Mouse (Mus musculus): Measurements from ENCODE around the gene Padi3. TPM values are rescaled to one million over a fixed set of nuclear protein-coding genes. Genes with fewer than 3 reads are reported as not detected.

Padi3 gene
- polyA plus RNA-seq, 1 experiment from 2014 or later, result not detected

- Histone ChIP-seq H3K4me2 (replicated peaks; ENCODE audit: low read depth, low read length) (no peak overlapping the region), H3K27ac (ENCODE audit: low read length) (no peak overlapping the region), H3K9me3 (ENCODE audit: control insufficient read depth, low read depth, low read length) (no peaks in the 10 kb centered on the region), H3K36me3 (ENCODE audit: control insufficient read depth, insufficient read depth, low read length) (no peaks in the 10 kb centered on the region), H3K4me3 (ENCODE audit: low read depth, low read length) (no peak overlapping the region), H3K9ac (replicated peaks; ENCODE audit: low read depth, low read length) (no peak overlapping the region), H3K4me1 (ENCODE audit: control insufficient read depth, insufficient read depth, low read length) (no peaks in the 10 kb centered on the region), H3K27me3 (ENCODE audit: control insufficient read depth, insufficient read depth, low read length) (no peaks in the 10 kb centered on the region)
- ATAC-seq (ENCODE audit: insufficient number of reproducible peaks, insufficient read depth, low FRiP score, low read depth), result no peak
- WGBS, result 39% methylated on average over 8 of the region's 8 CpGs
Measured at GRCm38 (mm10) chr4:140832821-140833220, 22.4 kb upstream of the Padi3 start.

- no peaks in the 10 kb centered on the region for H3K9me3 ChIP-seq (ENCODE audit: control insufficient read depth, low read depth, low read length)
- H3K36me3 ChIP-seq (ENCODE audit: control insufficient read depth, insufficient read depth, low read length), result no peaks in the 10 kb centered on the region
- H3K4me2 ChIP-seq (replicated peaks; ENCODE audit: low read depth, low read length), result no peak overlapping the region
- no peaks in the 10 kb centered on the region for H3K27me3 ChIP-seq (ENCODE audit: control insufficient read depth, insufficient read depth, low read length)
- H3K4me3 ChIP-seq (ENCODE audit: low read depth, low read length), result no peak overlapping the region
- H3K4me1 ChIP-seq (ENCODE audit: control insufficient read depth, insufficient read depth, low read length), result no peaks in the 10 kb centered on the region
- WGBS, result 59% methylated on average over 4 of the region's 4 CpGs
- H3K27ac ChIP-seq (ENCODE audit: low read length), result no peak overlapping the region
- no peak for ATAC-seq (ENCODE audit: insufficient number of reproducible peaks, insufficient read depth, low FRiP score, low read depth)
- H3K9ac ChIP-seq (replicated peaks; ENCODE audit: low read depth, low read length), result no peak overlapping the region
Measured at GRCm38 (mm10) chr4:140831808-140832207, 21.4 kb upstream of the Padi3 start.

- 70% methylated on average over 3 of the region's 3 CpGs for WGBS
- H3K27ac ChIP-seq (ENCODE audit: low read length), result no peak overlapping the region
- ATAC-seq (ENCODE audit: insufficient number of reproducible peaks, insufficient read depth, low FRiP score, low read depth), result no peak
- no peak overlapping the region for H3K9ac ChIP-seq (replicated peaks; ENCODE audit: low read depth, low read length)
- no peak overlapping the region for H3K4me3 ChIP-seq (ENCODE audit: low read depth, low read length)
- H3K27me3 ChIP-seq (ENCODE audit: control insufficient read depth, insufficient read depth, low read length), result no peaks in the 10 kb centered on the region
- H3K9me3 ChIP-seq (ENCODE audit: control insufficient read depth, low read depth, low read length), result peaks cover 12% of the 10 kb centered on the region; the same call in 1 of the 2 replicates
- H3K4me1 ChIP-seq (ENCODE audit: control insufficient read depth, insufficient read depth, low read length), result no peaks in the 10 kb centered on the region
- no peak overlapping the region for H3K4me2 ChIP-seq (replicated peaks; ENCODE audit: low read depth, low read length)
- no peaks in the 10 kb centered on the region for H3K36me3 ChIP-seq (ENCODE audit: control insufficient read depth, insufficient read depth, low read length)
Measured at GRCm38 (mm10) chr4:140827237-140827636, 16.8 kb upstream of the Padi3 start.

GRCm38 (mm10) chr4:140825942-140826341 is 15.5 kb upstream of the Padi3 start:
- no peak overlapping the region for H3K4me3 ChIP-seq (ENCODE audit: low read depth, low read length)
- H3K27me3 ChIP-seq (ENCODE audit: control insufficient read depth, insufficient read depth, low read length), result no peaks in the 10 kb centered on the region
- no peak overlapping the region for H3K27ac ChIP-seq (ENCODE audit: low read length)
- H3K9me3 ChIP-seq (ENCODE audit: control insufficient read depth, low read depth, low read length), result peaks cover 12% of the 10 kb centered on the region; the same call in 1 of the 2 replicates
- 55% methylated on average over 11 of the region's 11 CpGs for WGBS
- no peak overlapping the region for H3K9ac ChIP-seq (replicated peaks; ENCODE audit: low read depth, low read length)
- no peaks in the 10 kb centered on the region for H3K36me3 ChIP-seq (ENCODE audit: control insufficient read depth, insufficient read depth, low read length)
- ATAC-seq (ENCODE audit: insufficient number of reproducible peaks, insufficient read depth, low FRiP score, low read depth), result no peak
- H3K4me1 ChIP-seq (ENCODE audit: control insufficient read depth, insufficient read depth, low read length), result no peaks in the 10 kb centered on the region
- no peak overlapping the region for H3K4me2 ChIP-seq (replicated peaks; ENCODE audit: low read depth, low read length)

- Histone ChIP-seq H3K9ac (replicated peaks; ENCODE audit: low read depth, low read length) (no peak overlapping the region), H3K27ac (ENCODE audit: low read length) (no peak overlapping the region), H3K4me3 (ENCODE audit: low read depth, low read length) (no peak overlapping the region), H3K4me2 (replicated peaks; ENCODE audit: low read depth, low read length) (no peak overlapping the region), H3K9me3 (ENCODE audit: control insufficient read depth, low read depth, low read length) (peaks cover 12% of the 10 kb centered on the region; the same call in 1 of the 2 replicates), H3K4me1 (ENCODE audit: control insufficient read depth, insufficient read depth, low read length) (no peaks in the 10 kb centered on the region), H3K36me3 (ENCODE audit: control insufficient read depth, insufficient read depth, low read length) (no peaks in the 10 kb centered on the region), H3K27me3 (ENCODE audit: control insufficient read depth, insufficient read depth, low read length) (no peaks in the 10 kb centered on the region)
- 77% methylated on average over 5 of the region's 5 CpGs for WGBS
- no peak for ATAC-seq (ENCODE audit: insufficient number of reproducible peaks, insufficient read depth, low FRiP score, low read depth)
Measured at GRCm38 (mm10) chr4:140821988-140822387, 11.5 kb upstream of the Padi3 start.

GRCm38 (mm10) chr4:140817413-140817812 is 7.0 kb upstream of the Padi3 start:
- 91% methylated on average over 8 of the region's 8 CpGs for WGBS
- no peaks in the 10 kb centered on the region; the same call in 1 of the 2 replicates for H3K9me3 ChIP-seq (ENCODE audit: control insufficient read depth, low read depth, low read length)

GRCm38 (mm10) chr4:140815996-140816917 is 5.8 kb upstream of the Padi3 start:
- H3K9ac ChIP-seq (replicated peaks; ENCODE audit: low read depth, low read length), result no peak overlapping the region
- H3K4me2 ChIP-seq (replicated peaks; ENCODE audit: low read depth, low read length), result no peak overlapping the region
- no peaks in the 10 kb centered on the region for H3K36me3 ChIP-seq (ENCODE audit: control insufficient read depth, insufficient read depth, low read length)
- H3K9me3 ChIP-seq (ENCODE audit: control insufficient read depth, low read depth, low read length), result no peaks in the 10 kb centered on the region
- H3K4me1 ChIP-seq (ENCODE audit: control insufficient read depth, insufficient read depth, low read length), result 0 out of 2 replicates have a peak, but pooled peaks cover 6% of the 10 kb centered on the region
- no peak overlapping the region for H3K4me3 ChIP-seq (ENCODE audit: low read depth, low read length)
- no peaks in the 10 kb centered on the region for H3K27me3 ChIP-seq (ENCODE audit: control insufficient read depth, insufficient read depth, low read length)
- ATAC-seq (ENCODE audit: insufficient number of reproducible peaks, insufficient read depth, low FRiP score, low read depth), result no peak
- 38% methylated on average over 10 of the region's 10 CpGs for WGBS
- H3K27ac ChIP-seq (ENCODE audit: low read length), result no peak overlapping the region

More at GRCm38 (mm10) chr4:140817413-140817812, 7.0 kb upstream of the Padi3 start:
- Histone ChIP-seq H3K27me3 (ENCODE audit: control insufficient read depth, insufficient read depth, low read length) (no peaks in the 10 kb centered on the region), H3K9ac (replicated peaks; ENCODE audit: low read depth, low read length) (no peak overlapping the region), H3K4me1 (ENCODE audit: control insufficient read depth, insufficient read depth, low read length) (0 out of 2 replicates have a peak, but pooled peaks cover 6% of the 10 kb centered on the region), H3K36me3 (ENCODE audit: control insufficient read depth, insufficient read depth, low read length) (no peaks in the 10 kb centered on the region), H3K27ac (ENCODE audit: low read length) (no peak overlapping the region), H3K4me3 (ENCODE audit: low read depth, low read length) (no peak overlapping the region), H3K4me2 (replicated peaks; ENCODE audit: low read depth, low read length) (no peak overlapping the region)
- no peak for ATAC-seq (ENCODE audit: insufficient number of reproducible peaks, insufficient read depth, low FRiP score, low read depth)

- H3K4me3 ChIP-seq (ENCODE audit: low read depth, low read length), result no peak overlapping the region
- no peak overlapping the region for H3K27ac ChIP-seq (ENCODE audit: low read length)
- no peak overlapping the region for H3K9ac ChIP-seq (replicated peaks; ENCODE audit: low read depth, low read length)
- no peak for ATAC-seq (ENCODE audit: insufficient number of reproducible peaks, insufficient read depth, low FRiP score, low read depth)
- 67% methylated on average over 5 of the region's 5 CpGs for WGBS
- H3K4me1 ChIP-seq (ENCODE audit: control insufficient read depth, insufficient read depth, low read length), result 0 out of 2 replicates have a peak, but pooled peaks cover 6% of the 10 kb centered on the region
- no peaks in the 10 kb centered on the region for H3K27me3 ChIP-seq (ENCODE audit: control insufficient read depth, insufficient read depth, low read length)
- no peaks in the 10 kb centered on the region for H3K9me3 ChIP-seq (ENCODE audit: control insufficient read depth, low read depth, low read length)
- no peaks in the 10 kb centered on the region for H3K36me3 ChIP-seq (ENCODE audit: control insufficient read depth, insufficient read depth, low read length)
- H3K4me2 ChIP-seq (replicated peaks; ENCODE audit: low read depth, low read length), result no peak overlapping the region
Measured at GRCm38 (mm10) chr4:140815496-140815895, 5.0 kb upstream of the Padi3 start.
